Mouse (Mus musculus): ENCODE results near the gene Zbtb26. TPM values are rescaled to one million over a fixed set of nuclear protein-coding genes. Genes with fewer than 3 reads are reported as not detected.

The Zbtb26 gene
- total and polyA plus RNA-seq, 3 experiments = 4.2 to 5.0 TPM; not detected in 1

- Histone ChIP-seq H3K4me1 (ENCODE audit: control insufficient read depth in 1 of 2, insufficient read depth in 2 of 2, low read length in 2 of 2) (peaks cover 5 to 9% of the 10 kb centered on the region in 2 experiments), H3K27ac (ENCODE audit: control insufficient read depth, low read depth, low read length) (peak overlapping the region; percentile 42), H3K9me3 (replicated peaks; ENCODE audit: insufficient read depth, low read length) (no peaks in the 10 kb centered on the region), H3K4me3 (ENCODE audit: control insufficient read depth in 1 of 2, insufficient read depth in 1 of 2, low read depth in 2 of 2, low read length in 2 of 2) (no peak overlapping the region), H3K9ac (ENCODE audit: control insufficient read depth, low read depth, low read length, poor library complexity, severe bottlenecking) (no peak overlapping the region), H3K27me3 (ENCODE audit: control insufficient read depth in 1 of 2, insufficient read depth in 2 of 2, low read length in 2 of 2) (no peaks in the 10 kb centered on the region), H3K36me3 (ENCODE audit: control insufficient read depth in 1 of 2, insufficient read depth in 2 of 2, low read length in 2 of 2) (peaks cover 3 to 25% of the 10 kb centered on the region in 2 experiments; a peak in 3 of 4 replicates), H3K79me2 (ENCODE audit: control insufficient read depth, insufficient read depth, low read length, poor library complexity) (no peaks in the 10 kb centered on the region)
- peak; percentile 17 for DNase-seq (ENCODE audit: low read depth, low spot score)
- TF ChIP-seq TAL1 (IDR thresholded peaks at IDR 0.05; ENCODE audit: low read length) (0 out of 2 replicates have a peak, but pooled peaks have one; percentile 29), TBP (IDR thresholded peaks at IDR 0.05; ENCODE audit: low read depth, low read length) (no peak), EP300 (IDR thresholded peaks at IDR 0.05; ENCODE audit: low read depth in 1 of 2, low read length in 2 of 2) (peak; percentile 31 to 68; a peak in 3 of 4 replicates), GATA1 (IDR thresholded peaks at IDR 0.05; ENCODE audit: low read depth, low read length) (peak; percentile 64), BHLHE40 (IDR thresholded peaks at IDR 0.05; ENCODE audit: borderline replicate concordance, low read depth, low read length) (peak; percentile 26; the same call in 1 of the 2 replicates), SIN3A (IDR thresholded peaks at IDR 0.05; ENCODE audit: low read length) (0 out of 2 replicates have a peak, but pooled peaks have one; percentile 46), MAZ (IDR thresholded peaks at IDR 0.05; ENCODE audit: low read depth, low read length) (no peak), TCF12 (IDR thresholded peaks at IDR 0.05; ENCODE audit: low read depth, low read length) (peak; percentile 68; the same call in 1 of the 2 replicates)
Observed at GRCm38 (mm10) chr2:37480039-37480438, 37.1 kb upstream of the Zbtb26 start.

DNA sequence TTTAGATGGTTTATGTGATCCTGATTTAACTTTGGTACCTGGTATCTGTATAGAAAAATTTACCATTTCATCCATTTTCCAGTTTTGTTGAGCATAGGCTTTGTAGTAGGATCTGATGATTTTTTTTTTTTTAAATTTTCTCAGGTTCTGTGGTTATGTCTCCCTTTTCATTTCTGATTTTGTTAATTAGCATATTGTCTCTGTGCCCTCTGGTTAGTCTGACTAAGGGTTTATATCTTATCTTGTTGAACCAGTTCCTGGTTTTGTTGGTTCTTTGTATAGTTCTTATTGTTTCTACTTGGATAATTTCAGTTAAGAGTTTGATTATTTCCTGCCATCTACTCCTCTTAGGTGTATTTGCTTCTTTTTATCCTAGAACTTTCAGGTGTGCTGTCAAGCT is 36.6 kb upstream of the Zbtb26 start:
- H3K27me3 ChIP-seq (ENCODE audit: control insufficient read depth in 1 of 2, insufficient read depth in 2 of 2, low read length in 2 of 2) = no peaks in the 10 kb centered on the region
- peak overlapping the region; percentile 42 for H3K27ac ChIP-seq (ENCODE audit: control insufficient read depth, low read depth, low read length)

GRCm38 (mm10) chr2:37466266-37466665 is 23.3 kb upstream of the Zbtb26 start:
- TF ChIP-seq ZKSCAN1 (IDR thresholded peaks at IDR 0.05; ENCODE audit: low read depth, low read length) (no peak), EP300 (IDR thresholded peaks at IDR 0.05; ENCODE audit: low read depth in 1 of 2, low read length in 2 of 2) (peak; percentile 63 to 66), ZMIZ1 (IDR thresholded peaks at IDR 0.05; ENCODE audit: low read depth, low read length) (no peak), SIN3A (IDR thresholded peaks at IDR 0.05; ENCODE audit: low read length) (peak; percentile 51; the same call in 1 of the 2 replicates), UBTF (IDR thresholded peaks at IDR 0.05; ENCODE audit: borderline replicate concordance, insufficient read depth, low read depth, low read length) (no peak), MXI1 (IDR thresholded peaks at IDR 0.05; ENCODE audit: low read depth, low read length) (0 out of 2 replicates have a peak, but pooled peaks have one; percentile 24), NELFE (IDR thresholded peaks at IDR 0.05; ENCODE audit: low read depth, low read length) (no peak), NRF1 (IDR thresholded peaks at IDR 0.05; ENCODE audit: insufficient read depth, low read depth, low read length, poor library complexity, severe bottlenecking) (no peak), TCF12 (IDR thresholded peaks at IDR 0.05; ENCODE audit: low read depth, low read length) (0 out of 2 replicates have a peak, but pooled peaks have one; percentile 25), USF1 (IDR thresholded peaks at IDR 0.05; ENCODE audit: low read depth, low read length) (no peak), CHD2 (IDR thresholded peaks at IDR 0.05; ENCODE audit: low read length) (no peak), MAFK (IDR thresholded peaks at IDR 0.05; ENCODE audit: borderline replicate concordance, low read depth, low read length) (no peak), GATA1 (IDR thresholded peaks at IDR 0.05; ENCODE audit: low read depth, low read length) (0 out of 2 replicates have a peak, but pooled peaks have one; percentile 37), USF2 (IDR thresholded peaks at IDR 0.05; ENCODE audit: borderline replicate concordance in 1 of 2, insufficient read depth in 1 of 2, low read depth in 1 of 2, low read length in 2 of 2) (no peak), TAL1 (IDR thresholded peaks at IDR 0.05; ENCODE audit: low read length) (no peak), SMC3 (IDR thresholded peaks at IDR 0.05; ENCODE audit: low read depth, low read length) (no peak)
- no peak for DNase-seq (ENCODE audit: low read depth, low spot score)
- Histone ChIP-seq H3K9ac (ENCODE audit: control insufficient read depth, low read depth, low read length, poor library complexity, severe bottlenecking) (no peak overlapping the region), H3K4me3 (ENCODE audit: control insufficient read depth in 1 of 2, insufficient read depth in 1 of 2, low read depth in 2 of 2, low read length in 2 of 2) (peak overlapping the region in 1 of 2 experiments; percentile 1; a peak in 1 of 4 replicates), H3K79me2 (ENCODE audit: control insufficient read depth, insufficient read depth, low read length, poor library complexity) (no peaks in the 10 kb centered on the region; the same call in 1 of the 2 replicates), H3K27ac (ENCODE audit: control insufficient read depth, low read depth, low read length) (no peak overlapping the region), H3K4me1 (ENCODE audit: control insufficient read depth in 1 of 2, insufficient read depth in 2 of 2, low read length in 2 of 2) (peaks cover 0 to 11% of the 10 kb centered on the region in 2 experiments; a peak in 3 of 4 replicates), H3K9me3 (replicated peaks; ENCODE audit: insufficient read depth, low read length) (no peaks in the 10 kb centered on the region), H3K36me3 (ENCODE audit: control insufficient read depth in 1 of 2, insufficient read depth in 2 of 2, low read length in 2 of 2) (peaks cover 2 to 12% of the 10 kb centered on the region in 2 experiments), H3K27me3 (ENCODE audit: control insufficient read depth in 1 of 2, insufficient read depth in 2 of 2, low read length in 2 of 2) (no peaks in the 10 kb centered on the region)

More for the DNA sequence above, 36.6 kb upstream of the Zbtb26 start:
- H3K4me3 ChIP-seq (ENCODE audit: control insufficient read depth in 1 of 2, insufficient read depth in 1 of 2, low read depth in 2 of 2, low read length in 2 of 2) = no peak overlapping the region
- H3K4me1 ChIP-seq (ENCODE audit: control insufficient read depth in 1 of 2, insufficient read depth in 2 of 2, low read length in 2 of 2) = peaks cover 5 to 9% of the 10 kb centered on the region in 2 experiments
- TF ChIP-seq RAD21 (IDR thresholded peaks at IDR 0.05; ENCODE audit: low read depth, low read length) (no peak), GATA1 (IDR thresholded peaks at IDR 0.05; ENCODE audit: low read depth, low read length) (peak; percentile 79), MYB (IDR thresholded peaks at IDR 0.05; ENCODE audit: low read depth, low read length) (no peak), EP300 (IDR thresholded peaks at IDR 0.05; ENCODE audit: low read depth in 1 of 2, low read length in 2 of 2) (peak; percentile 70 to 76), RCOR1 (IDR thresholded peaks at IDR 0.05; ENCODE audit: low read depth, low read length) (peak; percentile 94), TCF12 (IDR thresholded peaks at IDR 0.05; ENCODE audit: low read depth, low read length) (peak; percentile 62), ZNF384 (IDR thresholded peaks at IDR 0.05; ENCODE audit: low read depth, low read length) (peak; percentile 85)
- no peaks in the 10 kb centered on the region for H3K79me2 ChIP-seq (ENCODE audit: control insufficient read depth, insufficient read depth, low read length, poor library complexity)
- H3K9ac ChIP-seq (ENCODE audit: control insufficient read depth, low read depth, low read length, poor library complexity, severe bottlenecking) = no peak overlapping the region
- peaks cover 3 to 25% of the 10 kb centered on the region in 2 experiments; a peak in 3 of 4 replicates for H3K36me3 ChIP-seq (ENCODE audit: control insufficient read depth in 1 of 2, insufficient read depth in 2 of 2, low read length in 2 of 2)
- H3K9me3 ChIP-seq (replicated peaks; ENCODE audit: insufficient read depth, low read length) = no peaks in the 10 kb centered on the region
- peak; percentile 54 for DNase-seq (ENCODE audit: low read depth, low spot score)
